Mouse (Mus musculus): ENCODE data around the gene Sdf2. TPM values are rescaled to one million over a fixed set of nuclear protein-coding genes. Genes with fewer than 3 reads are reported as not detected.

Sdf2 gene
- polyA plus RNA-seq (2014; fragmentation: Nextera tagmentation; extraction: Ambion mirVana), result 98.1 and 107 TPM in 2 replicates

DNA sequence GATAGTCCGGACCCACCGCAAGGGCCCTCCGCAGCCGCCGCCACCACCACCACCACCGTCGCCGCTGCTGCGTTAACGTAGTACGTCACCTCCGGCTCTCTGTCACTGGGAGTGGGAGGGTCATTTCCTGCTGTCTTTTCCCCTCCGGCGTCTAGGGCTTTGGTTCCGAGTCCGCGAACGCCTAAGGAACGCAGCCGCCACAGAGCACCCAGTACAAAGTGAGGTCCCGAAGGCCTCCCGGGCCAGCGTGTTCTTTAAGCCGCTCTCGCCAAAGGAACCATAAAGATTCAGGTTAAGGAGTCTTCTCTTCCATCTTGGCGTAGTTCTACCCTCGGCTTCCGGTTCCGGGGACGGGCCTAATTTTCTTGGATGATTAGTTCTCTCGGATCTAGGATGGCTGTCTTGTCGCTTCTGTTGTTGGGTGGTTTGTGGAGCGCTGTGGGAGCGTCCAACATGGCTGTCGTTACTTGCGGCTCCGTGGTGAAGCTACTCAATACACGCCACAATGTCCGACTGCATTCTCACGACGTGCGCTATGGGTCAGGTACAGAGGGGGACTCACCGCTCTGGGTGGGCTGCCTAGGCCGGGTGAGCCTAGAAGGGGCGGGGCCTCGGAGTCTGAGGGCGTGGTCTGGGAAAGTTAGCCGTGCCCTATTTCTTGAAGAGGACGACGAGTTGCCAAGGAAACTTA is at the start of gene Sdf2, which contains the start of gene Supt6:
Sdf2 (plus strand) TSS at position 120 of the 691 bp plus-strand sequence.
Supt6 (minus strand) TSS at position 361 of the 691 bp plus-strand sequence.
- peak within 1 kb of the TSS; percentile 90 for H3K9ac ChIP-seq (replicated peaks; ENCODE audit: low read depth, low read length)
- WGBS, result under 1% methylated on average over 49 of the region's 50 CpGs
- peak; percentile 96 for ATAC-seq (ENCODE audit: low read depth)
- no peaks in the 10 kb centered on the region for H3K27me3 ChIP-seq (ENCODE audit: control insufficient read depth, insufficient read depth, low read length)
- H3K36me3 ChIP-seq (ENCODE audit: control insufficient read depth, insufficient read depth, low read length), result 0 out of 2 replicates have a peak, but pooled peaks cover under 1% of the 10 kb centered on the region
- peaks cover 20% of the 10 kb centered on the region for H3K4me1 ChIP-seq (ENCODE audit: control insufficient read depth, insufficient read depth, low read length)
- H3K4me3 ChIP-seq (ENCODE audit: low read depth, low read length), result peak within 1 kb of the TSS; percentile 98
- H3K27ac ChIP-seq (ENCODE audit: low read depth, low read length), result peak within 1 kb of the TSS; percentile 91
- H3K4me2 ChIP-seq (ENCODE audit: low read depth, low read length), result peak within 1 kb of the TSS; percentile 55
- no peaks in the 10 kb centered on the region for H3K9me3 ChIP-seq (ENCODE audit: control insufficient read depth, low read length)

DNA sequence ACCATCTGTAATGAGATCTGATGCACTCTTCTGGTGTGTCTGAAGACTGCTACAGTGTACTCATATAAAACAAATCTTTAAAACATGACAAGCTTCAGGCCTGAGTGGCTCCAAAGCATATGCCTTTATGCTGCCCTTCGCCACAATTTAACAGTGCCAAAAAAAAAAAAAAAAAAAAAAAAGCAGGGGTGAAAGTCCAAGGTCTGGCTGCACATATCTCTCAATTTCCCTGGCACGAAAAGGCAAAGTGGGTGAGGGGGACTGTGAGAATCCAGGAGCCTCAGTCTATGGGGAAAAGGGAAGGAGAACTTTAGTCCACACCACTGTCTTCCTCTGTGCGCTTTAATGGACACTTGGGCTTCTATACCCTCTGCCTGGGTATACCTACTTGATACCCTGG is 43.2 kb upstream of the Sdf2 start:
- Histone ChIP-seq H3K4me2 (ENCODE audit: low read depth, low read length) (no peak overlapping the region), H3K9ac (replicated peaks; ENCODE audit: low read depth, low read length) (no peak overlapping the region), H3K9me3 (ENCODE audit: control insufficient read depth, low read length) (no peaks in the 10 kb centered on the region), H3K27me3 (ENCODE audit: control insufficient read depth, insufficient read depth, low read length) (no peaks in the 10 kb centered on the region), H3K4me3 (ENCODE audit: low read depth, low read length) (no peak overlapping the region), H3K4me1 (ENCODE audit: control insufficient read depth, insufficient read depth, low read length) (peaks cover 10% of the 10 kb centered on the region; the same call in 1 of the 2 replicates), H3K27ac (ENCODE audit: low read depth, low read length) (no peak overlapping the region), H3K36me3 (ENCODE audit: control insufficient read depth, insufficient read depth, low read length) (peaks cover 19% of the 10 kb centered on the region)
- WGBS, result 90% methylated on average over 3 of the region's 3 CpGs
- no peak for ATAC-seq (ENCODE audit: low read depth)

DNA sequence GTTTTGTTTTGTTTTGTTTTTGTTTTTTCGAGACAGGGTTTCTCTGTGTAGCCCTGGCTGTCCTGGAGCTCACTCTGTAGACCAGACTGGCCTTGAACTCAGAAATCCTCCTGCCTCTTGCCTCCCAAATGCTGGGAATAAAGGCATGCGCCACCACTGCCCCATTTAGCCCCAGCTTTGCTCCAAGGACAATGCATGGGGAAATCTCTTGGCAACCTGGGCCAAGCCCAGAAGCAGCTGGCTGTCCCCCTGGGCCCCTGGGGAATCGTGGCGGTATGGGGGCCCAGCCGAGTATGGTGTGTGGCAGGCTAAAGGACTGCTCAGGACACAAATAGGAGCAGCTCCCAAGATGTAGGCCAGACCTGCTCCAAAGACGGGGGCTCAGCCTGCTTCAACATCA is 41.3 kb upstream of the Sdf2 start:
- Histone ChIP-seq H3K4me2 (ENCODE audit: low read depth, low read length) (no peak overlapping the region), H3K27me3 (ENCODE audit: control insufficient read depth, insufficient read depth, low read length) (no peaks in the 10 kb centered on the region), H3K4me3 (ENCODE audit: low read depth, low read length) (no peak overlapping the region), H3K9ac (replicated peaks; ENCODE audit: low read depth, low read length) (no peak overlapping the region), H3K9me3 (ENCODE audit: control insufficient read depth, low read length) (no peaks in the 10 kb centered on the region), H3K36me3 (ENCODE audit: control insufficient read depth, insufficient read depth, low read length) (peaks cover 39% of the 10 kb centered on the region), H3K4me1 (ENCODE audit: control insufficient read depth, insufficient read depth, low read length) (peaks cover 10% of the 10 kb centered on the region; the same call in 1 of the 2 replicates), H3K27ac (ENCODE audit: low read depth, low read length) (peak overlapping the region; percentile 80)
- 45% methylated on average over 6 of the region's 6 CpGs for WGBS
- ATAC-seq (ENCODE audit: low read depth), result no peak

DNA sequence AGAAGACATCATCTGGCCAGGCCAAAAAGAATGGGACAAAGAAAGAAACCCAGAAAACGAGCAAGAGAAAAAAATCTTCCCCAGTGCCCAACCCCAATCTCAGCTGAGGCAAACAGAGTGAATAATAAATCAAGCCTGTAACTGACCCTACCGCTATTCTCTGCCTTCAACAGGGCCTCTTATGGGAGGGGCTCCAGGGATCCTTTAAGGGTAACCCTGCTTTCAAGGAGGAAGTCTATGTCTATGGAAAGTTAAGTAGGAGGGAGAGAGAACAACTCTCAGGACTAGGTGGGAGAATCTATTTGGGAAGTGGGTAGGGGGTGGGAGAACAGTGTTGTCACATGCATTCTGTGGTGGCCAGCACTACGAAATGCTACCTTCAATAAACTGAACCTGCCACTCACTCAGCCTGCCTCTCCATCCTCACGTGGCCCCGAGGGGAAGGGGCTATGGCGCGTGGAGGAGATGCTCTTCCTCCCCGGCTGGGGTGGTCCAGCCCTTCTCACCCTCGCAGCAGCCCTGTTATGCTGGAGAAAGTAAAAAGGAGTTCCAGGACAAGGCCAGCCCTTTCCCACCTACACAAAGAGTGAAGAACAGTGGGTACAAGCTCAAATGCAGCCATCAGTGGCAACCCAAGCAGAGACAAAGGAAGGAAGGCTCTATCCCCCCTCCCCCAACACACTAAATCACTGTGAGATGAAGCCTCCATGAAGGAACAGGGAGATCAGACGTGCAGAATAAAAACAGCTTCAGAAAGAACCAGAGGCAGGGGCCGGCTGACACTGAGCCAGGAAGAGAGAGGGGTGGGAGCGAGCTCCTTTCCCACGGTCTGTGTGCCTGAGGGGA is 40.0 kb upstream of the Sdf2 start:
- ATAC-seq (ENCODE audit: low read depth), result peak; percentile 57; the same call in 1 of the 2 replicates
- Histone ChIP-seq H3K4me1 (ENCODE audit: control insufficient read depth, insufficient read depth, low read length) (peaks cover 10% of the 10 kb centered on the region; the same call in 1 of the 2 replicates), H3K4me3 (ENCODE audit: low read depth, low read length) (no peak overlapping the region), H3K36me3 (ENCODE audit: control insufficient read depth, insufficient read depth, low read length) (peaks cover 51% of the 10 kb centered on the region), H3K27me3 (ENCODE audit: control insufficient read depth, insufficient read depth, low read length) (no peaks in the 10 kb centered on the region), H3K4me2 (ENCODE audit: low read depth, low read length) (no peak overlapping the region), H3K9me3 (ENCODE audit: control insufficient read depth, low read length) (no peaks in the 10 kb centered on the region), H3K9ac (replicated peaks; ENCODE audit: low read depth, low read length) (0 out of 2 replicates have a peak overlapping the region, but pooled peaks have one; percentile 34), H3K27ac (ENCODE audit: low read depth, low read length) (peak overlapping the region; percentile 80)
- 8% methylated on average over 13 of the region's 13 CpGs for WGBS

DNA sequence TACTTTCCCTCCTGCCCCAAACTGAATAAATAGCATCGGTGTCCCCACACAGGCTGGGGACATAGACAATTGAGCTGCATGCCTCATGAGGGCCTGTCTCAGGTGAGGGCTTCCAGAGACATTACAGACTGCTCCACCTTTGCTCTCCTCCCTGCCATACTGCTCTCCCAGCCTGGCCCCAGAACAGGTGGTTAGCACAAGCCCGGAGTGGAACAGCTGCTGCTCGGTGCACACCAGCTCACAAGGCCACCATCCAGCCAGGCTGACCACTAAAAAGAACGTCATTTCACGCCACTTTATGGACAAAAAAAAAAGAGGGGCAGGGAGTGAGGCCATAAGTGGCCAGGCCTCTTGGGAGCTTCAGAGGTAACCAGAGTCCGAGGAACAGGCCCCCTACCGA is 38.4 kb upstream of the Sdf2 start:
- Histone ChIP-seq H3K9me3 (ENCODE audit: control insufficient read depth, low read length) (no peaks in the 10 kb centered on the region), H3K9ac (replicated peaks; ENCODE audit: low read depth, low read length) (no peak overlapping the region), H3K36me3 (ENCODE audit: control insufficient read depth, insufficient read depth, low read length) (peaks cover 67% of the 10 kb centered on the region), H3K4me1 (ENCODE audit: control insufficient read depth, insufficient read depth, low read length) (peaks cover 10% of the 10 kb centered on the region; the same call in 1 of the 2 replicates), H3K27me3 (ENCODE audit: control insufficient read depth, insufficient read depth, low read length) (no peaks in the 10 kb centered on the region), H3K4me2 (ENCODE audit: low read depth, low read length) (no peak overlapping the region), H3K27ac (ENCODE audit: low read depth, low read length) (no peak overlapping the region), H3K4me3 (ENCODE audit: low read depth, low read length) (no peak overlapping the region)
- ATAC-seq (ENCODE audit: low read depth), result no peak
- WGBS, result 57% methylated on average over 7 of the region's 7 CpGs

DNA sequence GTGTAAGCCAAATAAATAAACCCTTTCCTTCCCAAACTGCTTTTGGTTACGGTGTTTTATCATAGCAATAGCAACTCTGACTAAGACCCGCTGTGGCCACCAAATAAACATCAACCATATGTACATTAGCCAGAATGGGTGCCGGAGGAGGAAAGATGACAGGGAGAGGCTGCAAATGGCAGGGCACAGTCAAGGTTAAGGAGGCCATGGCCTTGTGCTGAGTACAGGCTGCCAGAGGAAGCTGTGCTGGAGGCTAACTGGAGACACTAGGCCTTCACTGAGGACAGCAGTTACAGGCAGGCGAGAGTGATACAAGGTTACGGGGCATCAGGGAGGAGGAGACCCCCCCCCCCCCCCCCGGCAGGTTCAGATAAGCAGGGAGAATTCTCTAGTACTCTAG is 35.7 kb upstream of the Sdf2 start:
- Histone ChIP-seq H3K27ac (ENCODE audit: low read depth, low read length) (no peak overlapping the region), H3K4me3 (ENCODE audit: low read depth, low read length) (no peak overlapping the region), H3K27me3 (ENCODE audit: control insufficient read depth, insufficient read depth, low read length) (no peaks in the 10 kb centered on the region), H3K9me3 (ENCODE audit: control insufficient read depth, low read length) (no peaks in the 10 kb centered on the region), H3K9ac (replicated peaks; ENCODE audit: low read depth, low read length) (no peak overlapping the region), H3K4me1 (ENCODE audit: control insufficient read depth, insufficient read depth, low read length) (peaks cover 10% of the 10 kb centered on the region; the same call in 1 of the 2 replicates), H3K4me2 (ENCODE audit: low read depth, low read length) (no peak overlapping the region), H3K36me3 (ENCODE audit: control insufficient read depth, insufficient read depth, low read length) (peaks cover 93% of the 10 kb centered on the region)
- no peak for ATAC-seq (ENCODE audit: low read depth)
- WGBS, result 96% methylated on average over 5 of the region's 6 CpGs

DNA sequence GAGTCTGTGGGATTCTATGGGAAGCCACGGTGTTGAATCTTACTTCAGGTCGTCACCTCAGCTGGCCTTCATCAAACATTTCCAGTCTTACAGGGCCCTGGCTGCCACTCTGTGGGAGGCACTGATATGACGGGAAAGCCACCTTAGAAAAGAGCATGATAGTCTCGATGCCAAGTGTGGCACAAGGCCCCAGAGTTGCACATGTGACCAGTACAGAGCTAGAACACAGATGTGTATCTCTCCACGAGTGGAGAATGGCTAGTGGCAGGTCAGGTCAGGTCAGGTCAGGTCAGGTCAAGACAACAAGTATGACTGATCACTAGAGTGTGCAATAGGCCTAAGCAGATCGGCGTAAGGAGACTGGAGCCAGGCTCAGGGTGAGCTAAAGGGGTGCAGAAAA is 34.9 kb upstream of the Sdf2 start:
- no peak for ATAC-seq (ENCODE audit: low read depth)
- H3K27ac ChIP-seq (ENCODE audit: low read depth, low read length), result no peak overlapping the region
- H3K9ac ChIP-seq (replicated peaks; ENCODE audit: low read depth, low read length), result no peak overlapping the region
- H3K27me3 ChIP-seq (ENCODE audit: control insufficient read depth, insufficient read depth, low read length), result no peaks in the 10 kb centered on the region
- peaks cover 9% of the 10 kb centered on the region; the same call in 1 of the 2 replicates for H3K4me1 ChIP-seq (ENCODE audit: control insufficient read depth, insufficient read depth, low read length)
- no peak overlapping the region for H3K4me3 ChIP-seq (ENCODE audit: low read depth, low read length)
- H3K36me3 ChIP-seq (ENCODE audit: control insufficient read depth, insufficient read depth, low read length), result peaks cover 96% of the 10 kb centered on the region
- 71% methylated on average over 7 of the region's 7 CpGs for WGBS
- no peak overlapping the region for H3K4me2 ChIP-seq (ENCODE audit: low read depth, low read length)
- no peaks in the 10 kb centered on the region for H3K9me3 ChIP-seq (ENCODE audit: control insufficient read depth, low read length)

DNA sequence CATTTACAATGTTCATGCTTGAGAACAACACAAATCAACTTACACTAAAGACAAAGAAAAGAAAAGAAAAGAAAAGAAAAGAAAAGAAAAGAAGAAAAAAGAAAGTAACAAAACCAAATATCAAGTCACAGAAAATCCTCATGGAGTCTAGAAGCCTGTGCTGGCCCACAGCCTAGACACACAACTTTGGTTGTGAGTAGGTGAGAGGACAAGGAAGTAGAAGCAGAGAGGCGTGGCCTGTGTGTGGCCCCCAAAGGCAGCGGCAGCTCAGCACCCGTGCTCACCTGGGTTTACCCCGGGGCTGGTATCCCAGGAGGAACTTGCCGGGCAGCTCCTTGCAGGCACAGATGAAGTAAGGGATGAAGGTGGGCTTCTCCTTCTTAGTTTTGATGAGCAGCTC is 34.0 kb upstream of the Sdf2 start:
- no peaks in the 10 kb centered on the region for H3K27me3 ChIP-seq (ENCODE audit: control insufficient read depth, insufficient read depth, low read length)
- H3K36me3 ChIP-seq (ENCODE audit: control insufficient read depth, insufficient read depth, low read length), result peaks cover 95% of the 10 kb centered on the region
- no peak overlapping the region for H3K27ac ChIP-seq (ENCODE audit: low read depth, low read length)
- no peak for ATAC-seq (ENCODE audit: low read depth)
- no peaks in the 10 kb centered on the region for H3K4me1 ChIP-seq (ENCODE audit: control insufficient read depth, insufficient read depth, low read length)
- 93% methylated on average over 5 of the region's 5 CpGs for WGBS
- H3K4me2 ChIP-seq (ENCODE audit: low read depth, low read length), result no peak overlapping the region
- H3K9me3 ChIP-seq (ENCODE audit: control insufficient read depth, low read length), result no peaks in the 10 kb centered on the region
- no peak overlapping the region for H3K4me3 ChIP-seq (ENCODE audit: low read depth, low read length)
- H3K9ac ChIP-seq (replicated peaks; ENCODE audit: low read depth, low read length), result no peak overlapping the region
